Mouse (Mus musculus): ENCODE results near the gene Mroh8. TPM values are rescaled to one million over a fixed set of nuclear protein-coding genes. Genes with fewer than 3 reads are reported as not detected.
"Not testable (repeated sequence)": the region's sequence is repeated elsewhere in the genome, so short reads cannot be mapped to it uniquely, and the experiment has no call there.

Mroh8 gene
- polyA plus RNA-seq, 1 experiment from 2014 or later, result 0.20 TPM

DNA sequence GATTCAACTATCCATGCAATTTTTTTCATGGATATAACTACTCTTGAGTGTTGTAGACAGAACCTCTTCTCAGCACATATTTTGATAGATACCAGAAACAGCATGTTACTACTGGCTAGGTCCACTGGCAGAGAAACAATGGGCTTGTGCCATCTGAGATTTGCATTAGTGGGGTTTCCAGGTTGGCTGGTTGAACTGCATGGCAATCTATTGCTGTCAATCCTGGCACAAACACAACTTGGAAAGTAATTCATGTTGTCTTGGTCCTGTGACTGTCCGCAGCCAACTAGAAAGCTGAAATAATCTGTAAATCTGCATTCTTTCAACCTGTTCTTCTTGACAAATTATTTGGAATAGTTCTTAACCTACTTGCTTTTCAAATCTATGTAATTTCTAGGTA is 16.2 kb downstream of the Mroh8 start:
- Histone ChIP-seq H3K9ac (replicated peaks; ENCODE audit: low read depth, low read length) (no peak overlapping the region), H3K4me1 (ENCODE audit: control insufficient read depth, insufficient read depth, low read length) (no peaks in the 10 kb centered on the region), H3K27me3 (ENCODE audit: control insufficient read depth, insufficient read depth, low read length) (no peaks in the 10 kb centered on the region), H3K27ac (ENCODE audit: low read depth, low read length) (no peak overlapping the region), H3K9me3 (ENCODE audit: control insufficient read depth, low read length) (no peaks in the 10 kb centered on the region), H3K4me3 (ENCODE audit: low read depth, low read length) (no peak overlapping the region), H3K4me2 (ENCODE audit: low read depth, low read length) (no peak overlapping the region), H3K36me3 (ENCODE audit: control insufficient read depth, insufficient read depth, low read length) (no peaks in the 10 kb centered on the region)
- no peak for ATAC-seq (ENCODE audit: low read depth)
- 95% methylated on average over 1 of the region's 1 CpGs for WGBS

DNA sequence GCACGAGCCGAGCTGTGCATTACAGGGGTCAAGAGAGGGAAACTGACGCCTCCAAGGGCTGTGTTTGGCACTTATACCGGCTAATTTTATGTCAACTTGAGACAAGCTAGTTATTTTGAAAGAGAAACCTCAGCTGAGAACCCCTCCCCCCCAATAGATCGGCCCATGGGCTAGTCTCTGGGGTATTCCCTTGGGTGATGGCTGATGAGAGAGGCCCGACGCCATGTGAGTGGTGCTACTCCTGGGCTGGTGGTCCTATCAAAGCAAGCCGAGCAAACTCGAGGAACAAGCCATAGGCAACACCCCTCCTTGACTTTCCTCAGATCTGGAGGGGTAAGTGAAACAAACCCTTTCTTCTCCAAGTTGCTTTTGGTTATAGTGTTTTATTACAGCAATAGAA is 16.8 kb downstream of the Mroh8 start:
- no peaks in the 10 kb centered on the region for H3K9me3 ChIP-seq (ENCODE audit: control insufficient read depth, low read length)
- 56% methylated on average over 9 of the region's 9 CpGs for WGBS
- H3K4me2 ChIP-seq (ENCODE audit: low read depth, low read length), result no peak overlapping the region
- no peaks in the 10 kb centered on the region for H3K27me3 ChIP-seq (ENCODE audit: control insufficient read depth, insufficient read depth, low read length)
- H3K27ac ChIP-seq (ENCODE audit: low read depth, low read length), result no peak overlapping the region
- no peaks in the 10 kb centered on the region for H3K36me3 ChIP-seq (ENCODE audit: control insufficient read depth, insufficient read depth, low read length)
- H3K4me3 ChIP-seq (ENCODE audit: low read depth, low read length), result no peak overlapping the region
- no peaks in the 10 kb centered on the region for H3K4me1 ChIP-seq (ENCODE audit: control insufficient read depth, insufficient read depth, low read length)
- no peak for ATAC-seq (ENCODE audit: low read depth)
- H3K9ac ChIP-seq (replicated peaks; ENCODE audit: low read depth, low read length), result no peak overlapping the region

DNA sequence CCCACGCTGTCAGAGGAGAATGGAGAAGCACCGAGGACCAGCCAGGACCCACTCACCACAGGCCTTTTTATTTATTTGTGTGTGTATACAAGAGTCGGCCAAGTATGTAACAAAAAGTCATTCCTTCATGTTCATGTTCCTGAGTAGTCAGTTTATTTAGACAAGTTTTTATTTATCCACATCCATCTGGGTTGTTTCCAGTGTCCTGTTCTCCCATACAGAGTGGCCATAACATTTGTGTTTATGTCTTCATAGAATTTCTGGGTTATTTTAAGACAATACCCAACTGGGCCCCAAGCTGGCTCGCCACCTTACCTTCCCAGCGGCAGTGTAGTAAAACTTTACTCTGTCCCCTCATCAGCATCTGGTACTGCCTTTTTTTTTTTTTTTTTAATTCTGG is 17.4 kb downstream of the Mroh8 start:
- H3K27me3 ChIP-seq (ENCODE audit: control insufficient read depth, insufficient read depth, low read length), result no peaks in the 10 kb centered on the region
- no peaks in the 10 kb centered on the region for H3K4me1 ChIP-seq (ENCODE audit: control insufficient read depth, insufficient read depth, low read length)
- WGBS, result 82% methylated on average over 5 of the region's 5 CpGs
- H3K4me3 ChIP-seq (ENCODE audit: low read depth, low read length), result no peak overlapping the region
- H3K36me3 ChIP-seq (ENCODE audit: control insufficient read depth, insufficient read depth, low read length), result no peaks in the 10 kb centered on the region
- no peak overlapping the region for H3K4me2 ChIP-seq (ENCODE audit: low read depth, low read length)
- no peak for ATAC-seq (ENCODE audit: low read depth)
- no peak overlapping the region for H3K27ac ChIP-seq (ENCODE audit: low read depth, low read length)
- no peaks in the 10 kb centered on the region for H3K9me3 ChIP-seq (ENCODE audit: control insufficient read depth, low read length)
- no peak overlapping the region for H3K9ac ChIP-seq (replicated peaks; ENCODE audit: low read depth, low read length)

DNA sequence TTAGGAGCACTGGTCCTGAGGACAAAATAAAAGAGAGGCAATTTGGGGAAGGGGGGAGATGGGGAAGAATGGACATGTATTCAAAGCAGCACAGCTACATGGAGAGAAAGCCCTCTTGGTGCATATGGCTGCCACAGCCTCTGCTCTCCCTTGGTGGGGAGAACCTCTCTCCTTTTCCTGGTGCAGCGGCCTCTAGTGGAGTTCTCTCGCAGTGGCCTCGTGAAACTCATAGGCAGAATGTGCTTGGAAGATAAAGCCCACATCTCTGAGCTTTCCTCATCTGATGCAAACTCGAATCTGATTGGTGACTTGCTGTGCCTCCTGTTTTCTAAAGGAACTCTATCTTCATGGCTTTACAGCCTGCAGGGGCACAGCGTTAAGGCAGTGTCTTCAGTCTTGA is 19.6 kb downstream of the Mroh8 start:
- no peak for ATAC-seq (ENCODE audit: low read depth)
- Histone ChIP-seq H3K9ac (replicated peaks; ENCODE audit: low read depth, low read length) (no peak overlapping the region), H3K4me2 (ENCODE audit: low read depth, low read length) (no peak overlapping the region), H3K27me3 (ENCODE audit: control insufficient read depth, insufficient read depth, low read length) (no peaks in the 10 kb centered on the region), H3K4me3 (ENCODE audit: low read depth, low read length) (no peak overlapping the region), H3K27ac (ENCODE audit: low read depth, low read length) (no peak overlapping the region), H3K36me3 (ENCODE audit: control insufficient read depth, insufficient read depth, low read length) (no peaks in the 10 kb centered on the region), H3K4me1 (ENCODE audit: control insufficient read depth, insufficient read depth, low read length) (no peaks in the 10 kb centered on the region), H3K9me3 (ENCODE audit: control insufficient read depth, low read length) (no peaks in the 10 kb centered on the region)
- WGBS, result 6% methylated on average over 5 of the region's 5 CpGs

DNA sequence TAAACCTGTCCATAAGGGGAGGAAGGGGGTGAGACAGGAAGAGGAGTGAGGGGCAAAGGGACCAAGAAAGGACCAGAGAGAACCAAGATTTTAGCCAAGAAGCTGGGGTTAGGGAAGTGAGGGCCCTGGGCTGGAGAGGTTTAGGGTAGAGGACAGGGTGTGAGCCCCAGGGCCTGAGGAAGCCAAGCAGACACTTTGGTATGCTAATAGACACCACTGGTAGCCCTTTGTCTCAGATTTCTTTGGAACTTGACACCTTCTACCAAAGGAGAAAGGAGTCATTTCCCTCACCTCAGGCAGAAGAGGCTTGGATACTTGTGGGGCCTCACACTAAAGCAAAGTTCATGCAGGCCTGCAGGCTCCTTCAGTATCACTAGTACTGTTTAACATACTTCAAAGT is 31.2 kb downstream of the Mroh8 start:
- Histone ChIP-seq H3K9me3 (ENCODE audit: control insufficient read depth, low read length) (no peaks in the 10 kb centered on the region), H3K27me3 (ENCODE audit: control insufficient read depth, insufficient read depth, low read length) (no peaks in the 10 kb centered on the region), H3K36me3 (ENCODE audit: control insufficient read depth, insufficient read depth, low read length) (no peaks in the 10 kb centered on the region), H3K4me1 (ENCODE audit: control insufficient read depth, insufficient read depth, low read length) (no peaks in the 10 kb centered on the region), H3K27ac (ENCODE audit: low read depth, low read length) (no peak overlapping the region), H3K9ac (replicated peaks; ENCODE audit: low read depth, low read length) (no peak overlapping the region), H3K4me2 (ENCODE audit: low read depth, low read length) (no peak overlapping the region), H3K4me3 (ENCODE audit: low read depth, low read length) (no peak overlapping the region)
- no peak for ATAC-seq (ENCODE audit: low read depth)

DNA sequence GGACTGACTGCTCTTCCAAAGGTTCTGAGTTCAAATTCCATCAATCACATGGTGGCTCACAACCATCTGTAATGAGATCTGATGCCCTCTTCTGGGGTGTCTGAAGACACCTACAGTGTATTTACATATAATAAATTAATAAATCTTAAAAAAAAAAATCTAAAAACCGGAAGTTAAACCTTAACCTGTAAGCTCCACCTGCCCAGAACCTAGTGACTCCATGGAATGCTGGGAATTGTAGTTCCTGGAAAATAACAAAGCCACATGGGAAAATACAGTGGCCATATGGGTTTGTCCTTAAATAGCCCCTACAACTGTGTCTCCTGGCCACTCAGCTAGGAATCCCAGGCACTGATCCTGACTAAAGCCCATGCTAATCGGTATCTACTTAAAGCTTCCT is 33.7 kb downstream of the Mroh8 start:
- ATAC-seq (ENCODE audit: low read depth), result no peak
- 82% methylated on average over 2 of the region's 2 CpGs for WGBS

DNA sequence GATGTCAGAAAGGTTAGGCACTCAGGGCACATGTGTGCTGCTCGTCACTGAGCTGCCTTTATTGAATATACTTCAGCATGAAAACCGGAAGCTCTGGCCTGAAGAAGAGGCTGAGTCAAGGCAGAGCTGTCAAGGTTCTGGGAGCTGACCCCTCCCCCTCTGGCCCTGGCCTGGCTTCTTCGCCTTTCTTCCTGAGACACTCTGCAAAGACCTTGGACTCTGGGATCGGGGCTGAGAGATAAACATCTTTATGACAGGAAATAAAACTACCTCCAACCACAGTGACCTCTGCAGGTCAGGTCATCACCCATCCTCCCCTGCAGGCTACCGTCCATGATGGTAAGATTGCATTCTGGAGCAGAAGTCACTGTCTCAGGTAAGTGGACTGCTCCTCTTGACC is 34.3 kb downstream of the Mroh8 start:
- 50% methylated on average over 5 of the region's 5 CpGs for WGBS
- no peak overlapping the region for H3K27ac ChIP-seq (ENCODE audit: low read depth, low read length)
- no peak for ATAC-seq (ENCODE audit: low read depth)
- H3K36me3 ChIP-seq (ENCODE audit: control insufficient read depth, insufficient read depth, low read length), result no peaks in the 10 kb centered on the region
- H3K4me1 ChIP-seq (ENCODE audit: control insufficient read depth, insufficient read depth, low read length), result no peaks in the 10 kb centered on the region
- no peak overlapping the region for H3K9ac ChIP-seq (replicated peaks; ENCODE audit: low read depth, low read length)
- no peak overlapping the region for H3K4me2 ChIP-seq (ENCODE audit: low read depth, low read length)
- H3K9me3 ChIP-seq (ENCODE audit: control insufficient read depth, low read length), result no peaks in the 10 kb centered on the region
- no peak overlapping the region for H3K4me3 ChIP-seq (ENCODE audit: low read depth, low read length)
- no peaks in the 10 kb centered on the region for H3K27me3 ChIP-seq (ENCODE audit: control insufficient read depth, insufficient read depth, low read length)

More for the DNA sequence above, 33.7 kb downstream of the Mroh8 start:
- Histone ChIP-seq H3K36me3 (ENCODE audit: control insufficient read depth, insufficient read depth, low read length) (no peaks in the 10 kb centered on the region), H3K9me3 (ENCODE audit: control insufficient read depth, low read length) (no peaks in the 10 kb centered on the region), H3K4me1 (ENCODE audit: control insufficient read depth, insufficient read depth, low read length) (no peaks in the 10 kb centered on the region), H3K4me3 (ENCODE audit: low read depth, low read length) (no peak overlapping the region), H3K9ac (replicated peaks; ENCODE audit: low read depth, low read length) (no peak overlapping the region), H3K4me2 (ENCODE audit: low read depth, low read length) (no peak overlapping the region), H3K27ac (ENCODE audit: low read depth, low read length) (no peak overlapping the region), H3K27me3 (ENCODE audit: control insufficient read depth, insufficient read depth, low read length) (no peaks in the 10 kb centered on the region)

DNA sequence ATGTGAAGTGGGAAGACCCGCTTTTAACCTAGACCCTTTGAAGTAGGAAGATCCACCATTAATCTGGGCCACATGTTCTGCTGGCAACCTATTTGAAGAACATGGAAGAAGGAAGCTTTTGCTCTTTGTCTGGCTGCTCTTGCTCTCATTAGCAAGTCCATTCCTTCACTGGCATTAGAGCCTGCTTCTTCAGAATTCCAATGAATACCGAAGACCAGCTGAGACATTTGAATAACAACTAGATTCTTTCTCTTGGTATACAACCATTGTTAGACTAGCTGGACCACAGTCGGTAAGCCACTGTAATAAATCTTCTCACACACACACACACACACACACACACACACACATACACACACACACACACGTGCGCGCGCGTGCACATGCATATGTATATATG is 43.4 kb downstream of the Mroh8 start:
- Histone ChIP-seq H3K4me3 (ENCODE audit: low read depth, low read length) (no peak overlapping the region), H3K4me1 (ENCODE audit: control insufficient read depth, insufficient read depth, low read length) (no peaks in the 10 kb centered on the region), H3K4me2 (ENCODE audit: low read depth, low read length) (no peak overlapping the region), H3K27ac (ENCODE audit: low read depth, low read length) (no peak overlapping the region), H3K9ac (replicated peaks; ENCODE audit: low read depth, low read length) (no peak overlapping the region), H3K9me3 (ENCODE audit: control insufficient read depth, low read length) (no peaks in the 10 kb centered on the region), H3K27me3 (ENCODE audit: control insufficient read depth, insufficient read depth, low read length) (no peaks in the 10 kb centered on the region), H3K36me3 (ENCODE audit: control insufficient read depth, insufficient read depth, low read length) (no peaks in the 10 kb centered on the region)
- WGBS, result 72% methylated on average over 8 of the region's 8 CpGs
- ATAC-seq (ENCODE audit: low read depth), result no peak

GRCm38 (mm10) chr2:157221916-157222315 is 57.4 kb downstream of the Mroh8 start:
- not testable (repeated sequence) for H3K4me2 ChIP-seq (ENCODE audit: low read depth, low read length); H3K4me3 ChIP-seq (ENCODE audit: low read depth, low read length); H3K9ac ChIP-seq (replicated peaks; ENCODE audit: low read depth, low read length); H3K27ac ChIP-seq (ENCODE audit: low read depth, low read length); H3K27me3 ChIP-seq (ENCODE audit: control insufficient read depth, insufficient read depth, low read length); H3K9me3 ChIP-seq (ENCODE audit: control insufficient read depth, low read length); H3K4me1 ChIP-seq (ENCODE audit: control insufficient read depth, insufficient read depth, low read length); H3K36me3 ChIP-seq (ENCODE audit: control insufficient read depth, insufficient read depth, low read length); ATAC-seq (ENCODE audit: low read depth)
- WGBS, result 95% methylated on average over 3 of the region's 3 CpGs

DNA sequence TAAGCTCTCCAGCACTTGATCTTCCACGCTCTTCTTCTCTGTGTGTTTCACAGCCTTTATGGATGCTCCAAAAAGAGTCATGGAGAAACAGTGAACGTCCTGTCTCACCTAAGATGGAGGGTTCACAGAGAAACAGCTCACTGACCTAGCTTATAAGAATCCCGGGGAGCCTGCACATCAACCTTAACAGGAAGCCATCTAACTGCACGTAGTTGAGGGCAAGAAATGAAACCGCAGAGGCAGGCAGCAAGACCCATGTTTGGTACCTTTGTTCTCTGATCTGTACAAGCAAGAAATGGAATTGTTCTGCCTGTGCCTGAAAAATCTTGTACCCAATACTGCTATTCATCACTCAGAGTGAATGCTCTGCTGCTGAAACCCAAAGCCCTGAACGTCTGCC is 59.2 kb downstream of the Mroh8 start:
- H3K27ac ChIP-seq (ENCODE audit: low read depth, low read length), result no peak overlapping the region
- ATAC-seq (ENCODE audit: low read depth), result no peak
- H3K9me3 ChIP-seq (ENCODE audit: control insufficient read depth, low read length), result no peaks in the 10 kb centered on the region
- H3K9ac ChIP-seq (replicated peaks; ENCODE audit: low read depth, low read length), result no peak overlapping the region
- no peaks in the 10 kb centered on the region for H3K27me3 ChIP-seq (ENCODE audit: control insufficient read depth, insufficient read depth, low read length)
- WGBS, result 76% methylated on average over 6 of the region's 6 CpGs
- no peak overlapping the region for H3K4me3 ChIP-seq (ENCODE audit: low read depth, low read length)
- no peaks in the 10 kb centered on the region for H3K4me1 ChIP-seq (ENCODE audit: control insufficient read depth, insufficient read depth, low read length)
- H3K36me3 ChIP-seq (ENCODE audit: control insufficient read depth, insufficient read depth, low read length), result no peaks in the 10 kb centered on the region
- H3K4me2 ChIP-seq (ENCODE audit: low read depth, low read length), result no peak overlapping the region
